Mouse (Mus musculus): ENCODE data around the gene Tubb2a. TPM values are rescaled to one million over a fixed set of nuclear protein-coding genes. Genes with fewer than 3 reads are reported as not detected.

Tubb2a gene
- polyA plus RNA-seq, 1 experiment = 28.7 TPM

DNA sequence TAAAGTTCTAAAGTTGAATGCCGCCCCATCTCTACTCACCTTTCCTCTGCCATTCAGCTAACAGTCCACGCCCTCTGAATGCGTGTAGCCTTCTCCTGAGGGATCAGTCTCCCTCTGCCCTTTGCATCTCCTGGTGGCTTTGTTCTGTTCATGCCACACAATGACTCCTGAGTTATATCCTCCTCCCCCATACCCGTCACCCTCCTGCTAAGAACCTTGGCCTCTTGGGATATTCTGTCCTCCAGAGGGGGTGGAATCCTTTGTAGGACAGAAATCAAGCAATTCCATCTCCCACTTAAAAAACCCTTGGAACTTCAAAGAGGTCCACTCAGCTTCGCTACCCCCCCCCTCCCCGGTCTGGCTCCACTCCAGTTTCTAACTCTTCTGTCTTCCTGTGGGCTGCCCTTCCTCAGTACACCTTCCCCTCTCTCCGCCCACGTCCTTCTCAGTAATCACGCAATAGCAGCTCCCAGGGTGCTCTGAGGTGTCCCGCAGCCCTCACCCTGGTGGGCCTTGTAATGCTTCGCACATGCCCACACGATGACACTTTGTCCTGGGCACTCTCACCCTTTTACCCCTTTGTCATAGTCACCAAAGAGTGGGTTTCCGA is 24.0 kb downstream of the Tubb2a start:
- no peaks in the 10 kb centered on the region for H3K27me3 ChIP-seq (ENCODE audit: control insufficient read depth, insufficient read depth, low read length, poor library complexity, severe bottlenecking)
- H3K9me3 ChIP-seq (replicated peaks; ENCODE audit: control insufficient read depth, insufficient read depth, low read length, poor library complexity, severe bottlenecking) = no peaks in the 10 kb centered on the region
- no peaks in the 10 kb centered on the region for H3K36me3 ChIP-seq (ENCODE audit: control insufficient read depth, insufficient read depth, low read length, poor library complexity, severe bottlenecking)
- H3K4me3 ChIP-seq (ENCODE audit: low read depth, low read length) = no peak overlapping the region
- no peak overlapping the region for H3K27ac ChIP-seq (ENCODE audit: insufficient read depth, low read length)
- no peaks in the 10 kb centered on the region for H3K4me1 ChIP-seq (ENCODE audit: control insufficient read depth, insufficient read depth, low read length)
- no peak for TF ChIP-seq POLR2A (IDR thresholded peaks at IDR 0.05; ENCODE audit: insufficient read depth, low read length)
- no peak for TF ChIP-seq EP300 (IDR thresholded peaks at IDR 0.05; ENCODE audit: insufficient read depth, low read depth, low read length)
- no peak for TF ChIP-seq CTCF (IDR thresholded peaks at IDR 0.05; ENCODE audit: low read depth, low read length)
- no peak overlapping the region for H3K9ac ChIP-seq (ENCODE audit: low read depth, poor library complexity, severe bottlenecking)

DNA sequence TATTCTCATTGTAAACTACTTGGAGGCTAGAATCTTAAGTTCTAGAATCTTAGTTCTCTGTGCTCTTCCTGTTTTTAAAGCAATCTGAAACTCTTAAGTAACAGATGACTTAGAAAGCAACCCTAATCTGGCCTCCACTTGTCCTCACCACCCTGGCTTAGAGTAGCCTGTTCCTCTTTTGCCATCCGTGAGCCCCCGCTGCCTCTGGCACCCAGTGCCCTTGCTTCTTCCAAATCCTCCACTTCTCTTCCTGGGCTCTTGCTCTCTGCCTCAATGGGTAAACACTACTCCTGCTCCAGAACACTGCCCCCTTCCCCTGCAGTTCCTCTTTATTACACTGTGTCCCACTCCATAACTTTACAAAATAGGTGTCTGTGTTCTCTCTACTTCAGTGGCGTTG is 26.1 kb downstream of the Tubb2a start:
- no peaks in the 10 kb centered on the region for H3K4me1 ChIP-seq (ENCODE audit: control insufficient read depth, insufficient read depth, low read length)
- no peaks in the 10 kb centered on the region for H3K9me3 ChIP-seq (replicated peaks; ENCODE audit: control insufficient read depth, insufficient read depth, low read length, poor library complexity, severe bottlenecking)
- no peaks in the 10 kb centered on the region for H3K36me3 ChIP-seq (ENCODE audit: control insufficient read depth, insufficient read depth, low read length, poor library complexity, severe bottlenecking)
- TF ChIP-seq CTCF (IDR thresholded peaks at IDR 0.05; ENCODE audit: low read depth, low read length) (no peak), POLR2A (IDR thresholded peaks at IDR 0.05; ENCODE audit: insufficient read depth, low read length) (no peak), EP300 (IDR thresholded peaks at IDR 0.05; ENCODE audit: insufficient read depth, low read depth, low read length) (no peak)
- H3K9ac ChIP-seq (ENCODE audit: low read depth, poor library complexity, severe bottlenecking) = no peak overlapping the region
- no peak overlapping the region for H3K4me3 ChIP-seq (ENCODE audit: low read depth, low read length)
- H3K27me3 ChIP-seq (ENCODE audit: control insufficient read depth, insufficient read depth, low read length, poor library complexity, severe bottlenecking) = no peaks in the 10 kb centered on the region
- no peak overlapping the region for H3K27ac ChIP-seq (ENCODE audit: insufficient read depth, low read length)

GRCm38 (mm10) chr13:34050479-34050878 is 27.3 kb downstream of the Tubb2a start:
- no peak overlapping the region for H3K4me3 ChIP-seq (ENCODE audit: low read depth, low read length)
- H3K36me3 ChIP-seq (ENCODE audit: control insufficient read depth, insufficient read depth, low read length, poor library complexity, severe bottlenecking) = no peaks in the 10 kb centered on the region
- no peak overlapping the region for H3K9ac ChIP-seq (ENCODE audit: low read depth, poor library complexity, severe bottlenecking)
- no peaks in the 10 kb centered on the region for H3K4me1 ChIP-seq (ENCODE audit: control insufficient read depth, insufficient read depth, low read length)
- TF ChIP-seq POLR2A (IDR thresholded peaks at IDR 0.05; ENCODE audit: insufficient read depth, low read length) = no peak
- TF ChIP-seq CTCF (IDR thresholded peaks at IDR 0.05; ENCODE audit: low read depth, low read length) = no peak
- no peak for TF ChIP-seq EP300 (IDR thresholded peaks at IDR 0.05; ENCODE audit: insufficient read depth, low read depth, low read length)
- no peaks in the 10 kb centered on the region for H3K9me3 ChIP-seq (replicated peaks; ENCODE audit: control insufficient read depth, insufficient read depth, low read length, poor library complexity, severe bottlenecking)
- H3K27ac ChIP-seq (ENCODE audit: insufficient read depth, low read length) = no peak overlapping the region
- H3K27me3 ChIP-seq (ENCODE audit: control insufficient read depth, insufficient read depth, low read length, poor library complexity, severe bottlenecking) = no peaks in the 10 kb centered on the region

DNA sequence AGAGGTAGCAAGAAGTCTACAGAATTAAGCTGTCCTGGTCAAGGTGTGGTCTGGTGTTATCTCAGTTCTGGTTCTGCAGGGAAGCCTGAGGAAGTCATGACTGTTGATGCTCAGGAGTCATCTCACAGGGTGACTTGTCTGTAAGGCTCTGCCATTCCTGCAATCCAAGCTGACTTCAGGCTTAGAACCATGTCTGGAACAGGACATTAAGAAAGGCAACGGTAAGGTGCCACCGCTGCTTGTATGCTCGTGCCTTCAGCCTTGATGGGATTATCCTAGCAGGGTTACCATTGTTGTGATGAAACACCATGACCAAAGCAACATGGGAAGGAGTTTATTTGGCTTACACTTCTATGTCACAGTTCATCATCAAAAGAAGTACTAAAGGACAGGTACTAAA is 30.3 kb downstream of the Tubb2a start:
- Histone ChIP-seq H3K27me3 (ENCODE audit: control insufficient read depth, insufficient read depth, low read length, poor library complexity, severe bottlenecking) (no peaks in the 10 kb centered on the region), H3K9ac (ENCODE audit: low read depth, poor library complexity, severe bottlenecking) (no peak overlapping the region), H3K4me1 (ENCODE audit: control insufficient read depth, insufficient read depth, low read length) (peaks cover 2% of the 10 kb centered on the region), H3K4me3 (ENCODE audit: low read depth, low read length) (no peak overlapping the region), H3K9me3 (replicated peaks; ENCODE audit: control insufficient read depth, insufficient read depth, low read length, poor library complexity, severe bottlenecking) (no peaks in the 10 kb centered on the region), H3K36me3 (ENCODE audit: control insufficient read depth, insufficient read depth, low read length, poor library complexity, severe bottlenecking) (no peaks in the 10 kb centered on the region), H3K27ac (ENCODE audit: insufficient read depth, low read length) (no peak overlapping the region)
- no peak for TF ChIP-seq POLR2A (IDR thresholded peaks at IDR 0.05; ENCODE audit: insufficient read depth, low read length)
- no peak for TF ChIP-seq EP300 (IDR thresholded peaks at IDR 0.05; ENCODE audit: insufficient read depth, low read depth, low read length)
- TF ChIP-seq CTCF (IDR thresholded peaks at IDR 0.05; ENCODE audit: low read depth, low read length) = no peak

GRCm38 (mm10) chr13:34046421-34047012 is 31.3 kb downstream of the Tubb2a start:
- H3K36me3 ChIP-seq (ENCODE audit: control insufficient read depth, insufficient read depth, low read length, poor library complexity, severe bottlenecking) = no peaks in the 10 kb centered on the region
- H3K4me3 ChIP-seq (ENCODE audit: low read depth, low read length) = no peak overlapping the region
- no peaks in the 10 kb centered on the region for H3K9me3 ChIP-seq (replicated peaks; ENCODE audit: control insufficient read depth, insufficient read depth, low read length, poor library complexity, severe bottlenecking)
- no peak overlapping the region for H3K9ac ChIP-seq (ENCODE audit: low read depth, poor library complexity, severe bottlenecking)
- no peaks in the 10 kb centered on the region for H3K27me3 ChIP-seq (ENCODE audit: control insufficient read depth, insufficient read depth, low read length, poor library complexity, severe bottlenecking)
- peaks cover 2% of the 10 kb centered on the region for H3K4me1 ChIP-seq (ENCODE audit: control insufficient read depth, insufficient read depth, low read length)
- no peak overlapping the region for H3K27ac ChIP-seq (ENCODE audit: insufficient read depth, low read length)
- TF ChIP-seq CTCF (IDR thresholded peaks at IDR 0.05; ENCODE audit: low read depth, low read length) (peak; percentile 91), EP300 (IDR thresholded peaks at IDR 0.05; ENCODE audit: insufficient read depth, low read depth, low read length) (no peak)

GRCm38 (mm10) chr13:34045511-34046249 is 32.1 kb downstream of the Tubb2a start:
- H3K4me3 ChIP-seq (ENCODE audit: low read depth, low read length) = no peak overlapping the region
- TF ChIP-seq POLR2A (IDR thresholded peaks at IDR 0.05; ENCODE audit: insufficient read depth, low read length) = no peak
- no peak for TF ChIP-seq CTCF (IDR thresholded peaks at IDR 0.05; ENCODE audit: low read depth, low read length)
- no peak for TF ChIP-seq EP300 (IDR thresholded peaks at IDR 0.05; ENCODE audit: insufficient read depth, low read depth, low read length)

More at GRCm38 (mm10) chr13:34045511-34046249, 32.1 kb downstream of the Tubb2a start:
- no peaks in the 10 kb centered on the region for H3K27me3 ChIP-seq (ENCODE audit: control insufficient read depth, insufficient read depth, low read length, poor library complexity, severe bottlenecking)
- H3K36me3 ChIP-seq (ENCODE audit: control insufficient read depth, insufficient read depth, low read length, poor library complexity, severe bottlenecking) = no peaks in the 10 kb centered on the region
- H3K9ac ChIP-seq (ENCODE audit: low read depth, poor library complexity, severe bottlenecking) = no peak overlapping the region
- H3K4me1 ChIP-seq (ENCODE audit: control insufficient read depth, insufficient read depth, low read length) = peaks cover 2% of the 10 kb centered on the region
- no peak overlapping the region for H3K27ac ChIP-seq (ENCODE audit: insufficient read depth, low read length)
- H3K9me3 ChIP-seq (replicated peaks; ENCODE audit: control insufficient read depth, insufficient read depth, low read length, poor library complexity, severe bottlenecking) = no peaks in the 10 kb centered on the region
